Mouse (Mus musculus) CH12.LX (cell line): ENCODE results near the gene Lrrc75a.

ENCODE experiments used
- CHD2 ChIP-seq: IDR thresholded peaks from 2 replicates; pipeline ENCODE4 v1.6.1; 2011; ENCODE audit warnings: low read length, improper control_type of control experiment
- CTCF ChIP-seq, 2 experiments: IDR thresholded peaks in 1 of 2; conservative IDR thresholded peaks in 1 of 2; 2 replicates each; pipeline ENCODE4 v1.5.1; 2011 to 2012; ENCODE audit warnings: low read depth in 2 of 2, low read length in 2 of 2, improper control_type of control experiment in 1 of 2, inconsistent platforms in 1 of 2, mild to moderate bottlenecking in 1 of 2, moderate library complexity in 1 of 2
- ELF1 ChIP-seq: IDR thresholded peaks from 2 replicates; pipeline ENCODE4 v1.6.1; 2014; ENCODE audit warnings: low read depth, mild to moderate bottlenecking, inconsistent platforms, low read length, improper control_type of control experiment
- HCFC1 ChIP-seq: IDR thresholded peaks from 2 replicates; pipeline ENCODE4 v1.6.1; 2012; ENCODE audit warnings: low read depth, mild to moderate bottlenecking, inconsistent platforms, low read length, improper control_type of control experiment
- MYC ChIP-seq: IDR thresholded peaks from 2 replicates; pipeline ENCODE4 v1.6.1; 2011; ENCODE audit warnings: low read depth, mild to moderate bottlenecking, improper control_type of control experiment, low read length
- NELFE ChIP-seq: IDR thresholded peaks from 2 replicates; pipeline ENCODE4 v1.6.1; 2011; ENCODE audit warnings: low read depth, low read length, improper control_type of control experiment
- POLR2A ChIP-seq: IDR thresholded peaks from 2 replicates; pipeline ENCODE4 v1.6.1; 2011; ENCODE audit warnings: low read depth, mild to moderate bottlenecking, improper control_type of control experiment, low read length
- POLR2AphosphoS2 ChIP-seq: IDR thresholded peaks from 2 replicates; pipeline ENCODE4 v1.6.1; 2011; ENCODE audit warnings: low read depth, low read length, improper control_type of control experiment
- TCF12 ChIP-seq: IDR thresholded peaks from 2 replicates; pipeline ENCODE4 v1.6.1; 2014; ENCODE audit warnings: low read depth, mild to moderate bottlenecking, inconsistent platforms, low read length, improper control_type of control experiment
- USF1 ChIP-seq: IDR thresholded peaks from 2 replicates; pipeline ENCODE4 v1.6.1; 2014; ENCODE audit warnings: low read depth, mild to moderate bottlenecking, inconsistent platforms, low read length, improper control_type of control experiment
- ZC3H11A ChIP-seq: IDR thresholded peaks from 2 replicates; pipeline ENCODE4 v1.6.1; 2012; ENCODE audit warnings: low read depth, mild to moderate bottlenecking, inconsistent platforms, low read length, improper control_type of control experiment

DNA sequence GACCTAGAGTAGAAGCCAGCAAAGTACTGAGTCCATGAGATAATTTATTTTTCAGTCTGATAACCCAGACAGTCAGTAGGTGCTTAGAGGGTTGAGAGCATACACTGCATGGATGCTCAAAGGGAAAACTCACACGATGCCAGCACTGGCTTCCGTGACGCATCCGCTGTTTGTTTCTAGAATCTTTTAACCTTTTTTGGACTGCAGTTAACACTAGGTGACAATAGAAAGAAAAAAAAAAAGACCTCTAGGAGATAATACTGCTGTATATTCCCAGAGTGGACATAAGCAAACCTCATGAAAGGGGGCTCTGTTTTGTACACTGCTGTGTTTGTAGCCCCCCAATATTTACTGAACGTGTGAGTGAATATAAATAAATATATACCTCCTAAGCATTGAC lies 20.7 kb upstream of the Lrrc75a start:
- TF ChIP-seq CTCF (conservative IDR thresholded peaks at IDR 0.05 in 1 of 2, IDR thresholded peaks at IDR 0.05 in 1 of 2; ENCODE audit: low read depth in 2 of 2, low read length in 2 of 2) (no peak), CHD2 (no peak), MYC (no peak), NELFE (no peak), POLR2A (no peak), ELF1 (no peak), ZC3H11A (no peak), USF1 (no peak), POLR2AphosphoS2 (no peak), HCFC1 (no peak), TCF12 (no peak)
